Mouse (Mus musculus): Measurements from ENCODE around the gene Pax2.

DNA sequence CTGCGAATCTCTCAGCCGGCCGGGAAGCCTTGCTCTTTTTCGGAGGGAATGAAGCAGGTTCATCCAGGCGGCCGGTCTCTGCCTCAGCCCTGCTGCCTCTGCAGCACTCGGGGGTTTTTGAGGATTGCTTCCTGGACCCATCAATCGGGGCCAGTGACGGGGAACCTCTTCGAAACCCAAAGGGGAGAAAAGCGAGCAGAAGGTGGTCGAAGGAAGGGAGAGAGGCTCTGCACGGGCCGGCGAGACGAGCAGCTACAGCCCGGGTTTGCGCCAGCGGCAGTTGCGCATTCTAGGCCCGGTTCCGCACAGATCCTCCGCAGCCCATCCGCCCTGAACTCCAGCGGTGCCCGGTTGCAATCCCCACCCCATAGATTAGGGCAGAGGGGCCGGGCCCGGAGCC lies 3.0 kb downstream of the Pax2 start:
- no peak for TF ChIP-seq EP300 (optimal IDR thresholded peaks at IDR 0.05)
- no peak for TF ChIP-seq CTCF (IDR thresholded peaks at IDR 0.05; ENCODE audit: low read depth)

Data from stomach, postnatal 0 days (tissue).